Mouse (Mus musculus) MEL (cell line): ENCODE data around the gene Fnbp1.

Experiments used
- CTCF ChIP-seq, 3 experiments: IDR thresholded peaks in 2 of 3; conservative IDR thresholded peaks in 1 of 3; 2 replicates each; pipeline ENCODE4 v1.5.1; 2011 to 2012; ENCODE audit warnings: low read length in 3 of 3, low read depth in 2 of 3, mild to moderate bottlenecking in 2 of 3, improper control_type of control experiment in 1 of 3, inconsistent platforms in 1 of 3, mixed read lengths in 1 of 3, moderate library complexity in 1 of 3; ENCODE audit not compliant: control insufficient read depth in 1 of 3, insufficient read depth in 1 of 3, poor library complexity in 1 of 3, severe bottlenecking in 1 of 3
- POLR2A ChIP-seq, 2 experiments: IDR thresholded peaks; 2 replicates each; pipeline ENCODE4 v1.6.1; 2011 to 2012; ENCODE audit warnings: low read length in 2 of 2, mild to moderate bottlenecking in 2 of 2, control low read depth in 1 of 2, improper control_type of control experiment in 1 of 2, low read depth in 1 of 2, moderate library complexity in 1 of 2; ENCODE audit not compliant: control insufficient read depth in 1 of 2, insufficient read depth in 1 of 2, poor library complexity in 1 of 2

- TF ChIP-seq CTCF (IDR thresholded peaks at IDR 0.05 in 2 of 3, conservative IDR thresholded peaks at IDR 0.05 in 1 of 3; ENCODE audit: control insufficient read depth in 1 of 3, insufficient read depth in 1 of 3, low read depth in 2 of 3, low read length in 3 of 3, poor library complexity in 1 of 3, severe bottlenecking in 1 of 3) (no peak), POLR2A (IDR thresholded peaks at IDR 0.05; ENCODE audit: control insufficient read depth in 1 of 2, insufficient read depth in 1 of 2, low read depth in 1 of 2, low read length in 2 of 2, poor library complexity in 1 of 2) (no peak)
These were observed 121.6 kb downstream of the Fnbp1 start for GRCm38 (mm10) chr2:31020202-31020601.
